Mouse (Mus musculus): ENCODE data around the gene Clstn1.

Clstn1 gene

DNA sequence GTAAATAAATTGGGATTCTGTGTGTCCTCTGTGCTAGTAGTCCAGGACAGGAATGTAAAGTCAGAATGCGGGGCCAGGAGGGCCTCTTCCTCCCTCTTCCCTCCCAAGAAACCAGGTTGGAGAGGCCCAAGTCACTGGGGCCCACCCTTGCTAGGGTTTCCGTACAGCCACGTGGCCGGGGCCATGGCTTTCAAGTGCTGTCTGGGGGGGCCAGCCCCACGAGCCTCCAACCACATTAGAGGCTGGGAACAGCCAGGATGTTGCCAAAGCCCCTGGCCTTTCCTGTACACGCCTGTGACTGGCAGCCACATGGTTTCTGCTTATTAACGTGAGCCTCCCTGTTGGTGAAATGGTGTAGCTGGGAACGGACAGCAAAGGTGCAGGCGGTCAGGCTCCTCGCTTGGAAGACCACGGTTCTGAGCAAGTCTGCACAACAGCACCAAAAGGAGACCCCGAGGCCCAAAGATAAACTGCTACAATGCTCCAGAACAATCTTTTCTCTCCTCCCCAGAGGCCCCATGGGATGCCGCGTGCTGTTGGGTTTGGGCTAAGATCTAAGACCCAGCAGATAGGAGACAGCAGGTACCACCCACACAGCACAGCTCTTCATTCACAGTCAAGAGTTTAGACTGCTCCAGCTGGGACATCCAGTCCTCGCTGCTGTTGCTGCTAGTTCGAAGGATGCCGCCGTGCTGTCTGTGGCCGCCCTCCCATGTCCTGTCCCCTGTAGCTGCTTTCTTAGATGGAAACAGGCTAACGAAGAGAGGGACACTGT is 62.0 kb downstream of the Clstn1 start:
- in situ Hi-C loops (cut with MboI; ENCODE audit: low pct_unique_long_range_greater_than_20kb in 1 of 2, low sequenced_read_pairs in 2 of 2, unreplicated experiment in 1 of 2) = no loop called here

DNA sequence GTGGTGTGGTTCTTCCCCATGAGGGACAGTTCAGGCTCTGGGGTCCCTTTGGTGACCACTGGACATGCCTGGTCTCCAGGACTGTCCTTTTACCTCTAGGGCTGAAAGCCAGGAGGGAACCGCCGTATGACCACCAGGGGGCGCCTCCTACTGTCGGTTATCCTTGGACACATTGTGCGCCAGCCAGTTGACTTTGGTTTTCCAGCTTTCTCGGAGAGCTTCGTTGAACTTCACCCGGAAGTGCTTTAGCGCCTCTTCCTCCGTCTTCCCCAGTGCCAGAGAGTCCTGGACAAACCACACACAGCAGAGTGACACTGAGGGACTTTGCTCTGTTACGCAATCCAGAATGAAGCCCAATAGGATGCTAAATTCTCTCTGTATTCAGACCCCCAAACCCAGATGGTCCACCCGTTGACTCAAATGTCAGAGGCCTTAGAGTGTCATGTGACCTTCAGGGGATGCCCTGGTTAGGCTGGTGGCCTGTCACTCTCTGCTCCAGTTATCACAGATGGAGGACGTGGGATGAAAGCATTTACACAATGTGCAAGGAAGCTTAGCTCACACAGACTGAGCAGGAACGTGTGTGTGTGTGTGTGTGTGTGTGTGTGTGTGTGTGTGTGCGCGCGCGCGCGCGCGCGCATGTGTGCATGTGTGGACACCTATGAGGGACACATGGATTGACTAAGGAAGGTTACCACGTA is 64.4 kb downstream of the Clstn1 start:
- in situ Hi-C loops (cut with MboI; ENCODE audit: low pct_unique_long_range_greater_than_20kb in 1 of 2, low sequenced_read_pairs in 2 of 2, unreplicated experiment in 1 of 2) = loop anchor here (5.0 kb wide), 2 partner anchors 42 to 62 kb away; no protein-coding TSS in a partner anchor

- in situ Hi-C loops (cut with MboI; ENCODE audit: low pct_unique_long_range_greater_than_20kb in 1 of 2, low sequenced_read_pairs in 2 of 2, unreplicated experiment in 1 of 2) = loop anchor here (5.0 kb wide), 2 partner anchors 38 to 58 kb away; no protein-coding TSS in a partner anchor
Observed at GRCm38 (mm10) chr4:149654232-149654631, 68.0 kb downstream of the Clstn1 start.

- in situ Hi-C loops (cut with MboI; ENCODE audit: low pct_unique_long_range_greater_than_20kb in 1 of 2, low sequenced_read_pairs in 2 of 2, unreplicated experiment in 1 of 2) = no loop called here
Observed at GRCm38 (mm10) chr4:149657858-149658416, 71.7 kb downstream of the Clstn1 start.

- in situ Hi-C loops (cut with MboI; ENCODE audit: low pct_unique_long_range_greater_than_20kb in 1 of 2, low sequenced_read_pairs in 2 of 2, unreplicated experiment in 1 of 2) = no loop called here
Observed at GRCm38 (mm10) chr4:149659495-149660116, 73.3 kb downstream of the Clstn1 start.

GRCm38 (mm10) chr4:149660598-149660997 is 74.3 kb downstream of the Clstn1 start:
- in situ Hi-C loops (cut with MboI; ENCODE audit: low pct_unique_long_range_greater_than_20kb in 1 of 2, low sequenced_read_pairs in 2 of 2, unreplicated experiment in 1 of 2) = no loop called here

DNA sequence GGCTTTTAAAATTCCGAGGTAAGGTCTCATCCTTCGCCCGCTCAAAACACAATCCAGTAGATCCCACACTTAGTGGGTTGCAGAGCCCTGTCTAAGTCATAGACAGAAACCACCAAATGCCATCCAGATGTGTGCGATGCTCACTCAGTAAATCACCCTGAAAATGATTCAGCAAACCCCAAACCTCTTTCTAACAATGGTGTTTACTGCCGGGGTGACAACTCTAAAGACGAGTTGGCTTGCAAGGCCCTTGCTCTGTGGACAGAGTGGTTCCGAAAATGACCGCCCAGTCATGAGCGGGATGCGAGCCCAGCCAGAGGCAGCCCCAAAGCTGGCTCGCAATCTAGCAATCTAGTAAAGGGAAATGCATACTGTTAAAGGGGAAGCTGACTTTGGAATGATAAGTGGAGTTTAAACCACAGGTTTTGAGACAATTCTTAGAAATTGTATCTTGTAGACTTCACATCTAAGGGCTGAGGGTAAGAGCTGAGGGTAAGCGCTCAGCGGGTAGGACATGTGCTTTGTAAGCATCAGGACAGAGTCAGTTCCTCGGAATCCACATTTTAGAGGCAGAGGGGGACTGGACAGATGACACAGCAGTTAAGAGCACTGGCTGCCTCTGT is 75.8 kb downstream of the Clstn1 start:
- in situ Hi-C loops (cut with MboI; ENCODE audit: low pct_unique_long_range_greater_than_20kb in 1 of 2, low sequenced_read_pairs in 2 of 2, unreplicated experiment in 1 of 2) = no loop called here

DNA sequence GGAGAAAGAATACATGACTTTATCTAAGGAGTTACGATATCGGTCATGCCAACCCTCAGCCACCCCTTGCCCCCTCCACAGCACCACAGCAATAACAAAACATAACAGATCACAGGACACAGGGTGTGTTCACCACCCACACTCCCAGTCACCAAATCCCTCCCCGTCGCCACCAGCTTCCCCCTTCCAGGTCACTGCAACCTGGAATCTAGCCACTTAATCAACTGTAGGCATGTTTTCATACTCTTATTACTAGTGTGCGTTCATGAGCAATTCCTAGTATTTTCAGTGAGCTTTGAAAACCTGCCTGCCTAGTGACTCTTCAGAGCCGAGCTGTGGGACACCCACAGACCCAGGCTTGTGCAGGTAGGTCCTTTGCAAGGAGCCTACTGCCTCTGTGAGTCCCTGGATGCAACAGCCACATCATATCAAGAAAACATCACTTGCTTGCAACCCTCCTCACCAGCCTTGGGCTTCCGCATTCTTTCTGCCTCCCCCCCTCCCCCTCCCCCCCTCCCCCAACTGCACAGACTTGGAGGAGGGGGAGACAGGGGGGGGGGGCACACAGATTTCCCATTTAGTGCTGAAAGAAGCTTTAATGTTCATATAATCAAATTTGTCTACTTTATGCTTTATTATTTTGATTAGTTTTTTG is 77.7 kb downstream of the Clstn1 start:
- in situ Hi-C loops (cut with MboI; ENCODE audit: low pct_unique_long_range_greater_than_20kb in 1 of 2, low sequenced_read_pairs in 2 of 2, unreplicated experiment in 1 of 2) = no loop called here

- in situ Hi-C loops (cut with MboI; ENCODE audit: low pct_unique_long_range_greater_than_20kb in 1 of 2, low sequenced_read_pairs in 2 of 2, unreplicated experiment in 1 of 2) = no loop called here
Observed at GRCm38 (mm10) chr4:149665016-149665691, 78.9 kb downstream of the Clstn1 start.

DNA sequence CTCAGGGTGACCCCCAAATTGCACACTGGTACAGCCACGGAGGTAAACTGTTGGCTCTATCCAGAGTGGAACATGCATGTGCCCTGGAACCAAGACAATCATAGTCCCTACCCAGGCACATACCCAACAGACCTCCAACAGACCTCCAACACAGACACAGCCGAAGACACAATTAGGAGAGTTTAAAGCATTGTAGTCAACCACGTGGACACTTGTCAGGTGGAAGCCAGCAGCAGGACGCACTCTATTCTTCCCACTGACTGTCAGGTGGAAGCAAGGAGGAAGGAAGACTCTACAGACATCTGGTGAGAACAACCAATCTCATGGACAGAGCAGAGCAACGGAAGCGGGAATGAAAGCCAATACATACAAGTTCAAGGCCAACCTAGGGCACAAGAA is 79.4 kb downstream of the Clstn1 start:
- in situ Hi-C loops (cut with MboI; ENCODE audit: low pct_unique_long_range_greater_than_20kb in 1 of 2, low sequenced_read_pairs in 2 of 2, unreplicated experiment in 1 of 2) = no loop called here

DNA sequence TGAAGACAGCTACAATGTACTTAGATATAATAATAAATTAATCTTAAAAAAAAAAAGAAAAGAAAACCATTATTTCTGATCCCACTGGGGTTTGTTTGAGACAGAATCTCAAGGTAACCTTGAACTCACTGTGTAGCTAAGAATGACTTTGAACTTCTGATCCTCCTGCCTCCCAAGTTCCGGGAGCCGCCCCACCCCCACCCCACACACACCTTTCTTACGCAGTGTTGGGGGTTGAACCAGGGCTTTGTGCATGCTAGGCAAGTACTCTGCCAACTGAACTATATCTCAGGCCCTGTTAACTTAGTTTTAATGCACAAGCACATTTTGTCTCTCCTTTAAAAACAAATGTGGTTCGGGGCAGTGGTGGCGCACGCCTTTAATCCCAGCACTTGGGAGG is 84.9 kb downstream of the Clstn1 start:
- in situ Hi-C loops (cut with MboI; ENCODE audit: low pct_unique_long_range_greater_than_20kb in 1 of 2, low sequenced_read_pairs in 2 of 2, unreplicated experiment in 1 of 2) = no loop called here

DNA sequence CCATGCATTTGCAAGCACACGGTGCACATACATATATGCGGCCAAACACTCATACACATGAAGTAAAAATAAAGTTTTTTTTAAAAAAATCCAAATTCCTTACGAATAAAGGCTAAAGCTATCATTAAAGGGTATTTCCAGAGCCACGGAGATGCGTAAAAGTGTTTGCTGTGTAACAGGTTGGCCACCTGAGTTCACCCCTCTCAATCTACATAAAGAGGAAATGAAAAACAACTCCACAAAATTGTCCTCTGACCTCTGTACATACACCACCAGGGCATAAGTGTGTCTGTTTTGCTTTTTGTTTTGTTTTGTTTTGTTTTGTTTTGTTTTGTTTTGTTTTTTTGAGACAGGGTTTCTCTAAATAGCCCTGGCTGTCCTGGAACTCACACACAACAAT is 86.5 kb downstream of the Clstn1 start:
- in situ Hi-C loops (cut with MboI; ENCODE audit: low pct_unique_long_range_greater_than_20kb in 1 of 2, low sequenced_read_pairs in 2 of 2, unreplicated experiment in 1 of 2) = no loop called here

DNA sequence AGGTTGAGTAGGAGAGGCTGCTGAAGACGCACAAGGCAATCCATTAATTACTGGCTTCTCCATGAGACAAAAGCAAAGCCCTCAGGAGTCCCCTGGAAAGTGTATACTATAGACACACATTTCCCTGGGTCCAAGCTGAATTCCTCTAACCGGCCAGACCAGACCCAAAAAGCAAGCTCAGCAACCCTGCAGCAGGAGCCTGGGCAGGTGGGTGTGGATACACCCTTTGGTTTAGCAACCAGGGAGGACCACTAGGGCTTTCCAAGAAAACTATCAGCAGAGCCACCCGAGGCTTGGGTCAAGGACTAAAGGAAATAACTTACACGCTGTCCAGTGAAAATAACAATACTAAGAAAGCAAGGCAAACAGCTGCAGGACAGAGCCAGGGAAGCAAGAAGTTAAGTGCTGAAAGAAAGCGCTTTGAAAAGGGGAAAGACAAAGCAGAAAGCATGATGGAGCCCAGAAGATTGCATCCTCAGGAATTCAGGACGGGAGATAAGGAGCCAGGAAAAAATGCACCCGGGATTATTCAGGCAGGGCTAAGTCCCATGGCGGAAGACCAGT is 88.6 kb downstream of the Clstn1 start:
- in situ Hi-C loops (cut with MboI; ENCODE audit: low pct_unique_long_range_greater_than_20kb in 1 of 2, low sequenced_read_pairs in 2 of 2, unreplicated experiment in 1 of 2) = no loop called here

GRCm38 (mm10) chr4:149675378-149676261 is 89.4 kb downstream of the Clstn1 start:
- in situ Hi-C loops (cut with MboI; ENCODE audit: low pct_unique_long_range_greater_than_20kb in 1 of 2, low sequenced_read_pairs in 2 of 2, unreplicated experiment in 1 of 2) = no loop called here

DNA sequence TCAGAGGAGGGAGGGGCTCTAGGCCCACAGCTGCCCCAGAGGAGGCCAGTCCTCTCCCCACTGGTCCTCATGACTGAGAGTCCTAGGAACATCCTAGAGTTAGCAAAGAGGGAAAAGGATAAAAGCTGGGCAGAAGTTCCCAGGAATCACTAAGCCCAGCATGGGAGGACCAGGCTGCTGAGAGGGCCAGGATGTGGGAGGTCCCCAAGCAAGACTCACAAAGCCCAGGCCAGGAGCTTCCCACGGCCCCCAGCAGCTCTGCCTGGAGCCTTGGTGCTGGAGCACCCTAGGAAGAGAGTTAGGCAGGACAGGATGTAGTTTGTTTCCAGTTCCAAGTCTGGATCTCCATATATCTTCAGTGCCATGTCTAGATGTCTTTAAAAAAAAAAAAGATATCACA is 91.7 kb downstream of the Clstn1 start:
- in situ Hi-C loops (cut with MboI; ENCODE audit: low pct_unique_long_range_greater_than_20kb in 1 of 2, low sequenced_read_pairs in 2 of 2, unreplicated experiment in 1 of 2) = no loop called here

GRCm38 (mm10) chr4:149679056-149679770 is 92.9 kb downstream of the Clstn1 start:
- in situ Hi-C loops (cut with MboI; ENCODE audit: low pct_unique_long_range_greater_than_20kb in 1 of 2, low sequenced_read_pairs in 2 of 2, unreplicated experiment in 1 of 2) = no loop called here

All from mouse embryonic stem cell (cell line).